Comparison of ENCODE assay signal across 15 mouse cellular contexts in the genomic region with DNA sequence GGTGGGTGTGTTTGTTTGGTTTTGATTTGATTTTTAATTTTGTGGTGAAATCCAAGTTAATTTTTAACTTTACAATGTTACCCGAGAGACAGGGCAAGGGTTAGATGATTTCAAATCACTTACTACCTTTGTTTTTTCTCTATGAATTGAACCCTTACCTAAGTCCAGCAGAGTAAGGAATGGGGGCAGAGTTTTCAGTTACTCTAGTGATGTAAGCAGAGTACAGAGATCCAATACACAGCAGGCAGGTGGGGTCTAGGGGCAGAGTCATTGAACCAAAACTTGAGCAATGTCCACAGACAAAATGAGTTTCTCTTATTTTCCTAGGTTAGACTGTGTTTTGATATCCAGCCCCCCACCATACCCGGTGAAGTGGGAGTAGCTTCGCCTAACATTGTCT.
"Had no signal": no experiment of that assay in that cellular context is flagged by ENCODE, and none has a peak within 500 bp of the region (broad histone marks: within the 10 kb centered on the region; RNA-seq: fewer than 3 reads in every experiment).

No protein-coding gene starts in this region.

- H3K4me3 ChIP-seq: hindbrain, embryonic 13.5 days; layer of hippocampus, adult 2 months; limb, embryonic 13.5 days; midbrain, embryonic 10.5 days; myocyte; neural tube, embryonic 15.5 days had no signal

- DNase-seq: left cerebral cortex, postnatal 4 days; lung, embryonic 14.5 days; lung, postnatal 10 days; lung, postnatal 4 days; right cerebral cortex, adult 18-20 months; right cerebral cortex, postnatal 25 days; thymus, postnatal 4 days had no signal

- H3K9ac ChIP-seq: hindbrain, embryonic 13.5 days; limb, embryonic 13.5 days; liver, embryonic 14.5 days; lung, embryonic 14.5 days; neural tube, embryonic 15.5 days had no signal

- H3K4me2 ChIP-seq: hindbrain, embryonic 13.5 days; limb, embryonic 13.5 days; lung, embryonic 14.5 days; neural tube, embryonic 15.5 days had no signal

- H3K36me3 ChIP-seq: hindbrain, embryonic 13.5 days; limb, embryonic 13.5 days; midbrain, embryonic 10.5 days; neural tube, embryonic 15.5 days had no signal

- H3K27ac ChIP-seq: hindbrain, embryonic 13.5 days; hindbrain, postnatal 0 days; layer of hippocampus, adult 2 months; limb, embryonic 13.5 days; liver, embryonic 14.5 days; midbrain, embryonic 10.5 days; neural tube, embryonic 15.5 days had no signal

- H3K27me3 ChIP-seq: hindbrain, embryonic 13.5 days; limb, embryonic 13.5 days; neural tube, embryonic 15.5 days had no signal

- ATAC-seq: hindbrain, postnatal 0 days had no signal

- H3K9me3 ChIP-seq: hindbrain, embryonic 13.5 days; limb, embryonic 13.5 days; midbrain, embryonic 10.5 days; neural tube, embryonic 15.5 days had no signal
